Mouse (Mus musculus): ENCODE data around the gene Csf1. TPM values are rescaled to one million over a fixed set of nuclear protein-coding genes. Genes with fewer than 3 reads are reported as not detected.

Csf1 gene
- total and polyA plus RNA-seq, 3 experiments: 0.12 to 0.19 TPM; not detected in 1

DNA sequence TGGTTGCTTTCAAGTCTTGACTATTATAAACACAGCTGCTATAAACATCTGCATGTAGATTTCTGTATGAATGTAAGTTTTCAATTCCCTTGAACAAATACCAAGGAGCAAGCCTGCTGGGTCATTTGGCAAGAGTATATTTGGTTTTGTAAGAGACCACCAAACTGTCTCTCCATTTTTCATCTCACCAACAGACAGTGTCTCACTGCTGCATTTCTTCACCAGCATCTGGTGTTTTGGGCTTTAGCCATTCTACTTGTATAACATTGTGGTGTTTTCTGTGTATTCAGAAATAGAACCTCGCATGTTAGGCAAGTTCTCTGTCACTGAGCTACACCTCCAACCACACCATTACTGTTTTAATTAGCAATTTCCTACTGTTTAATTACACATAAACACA lies 46.6 kb upstream of the Csf1 start:
- TF ChIP-seq USF1 (IDR thresholded peaks at IDR 0.05; ENCODE audit: low read depth, low read length) (no peak), MAX (IDR thresholded peaks at IDR 0.05; ENCODE audit: low read length) (no peak), MAFK (IDR thresholded peaks at IDR 0.05; ENCODE audit: borderline replicate concordance, low read depth, low read length) (no peak), SMC3 (IDR thresholded peaks at IDR 0.05; ENCODE audit: low read depth, low read length) (no peak), MXI1 (IDR thresholded peaks at IDR 0.05; ENCODE audit: low read depth, low read length) (no peak)
- Histone ChIP-seq H3K4me1 (ENCODE audit: control insufficient read depth in 1 of 2, insufficient read depth in 2 of 2, low read length in 2 of 2) (peaks cover 9 to 17% of the 10 kb centered on the region in 2 experiments; a peak in 3 of 4 replicates), H3K9ac (ENCODE audit: control insufficient read depth, low read depth, low read length, poor library complexity, severe bottlenecking) (no peak overlapping the region), H3K27ac (ENCODE audit: control insufficient read depth, low read depth, low read length) (no peak overlapping the region), H3K9me3 (replicated peaks; ENCODE audit: insufficient read depth, low read length) (no peaks in the 10 kb centered on the region), H3K79me2 (ENCODE audit: control insufficient read depth, insufficient read depth, low read length, poor library complexity) (no peaks in the 10 kb centered on the region), H3K36me3 (ENCODE audit: control insufficient read depth in 1 of 2, insufficient read depth in 2 of 2, low read length in 2 of 2) (peaks cover 0 to 17% of the 10 kb centered on the region in 2 experiments; a peak in 2 of 4 replicates), H3K4me3 (ENCODE audit: control insufficient read depth in 1 of 2, insufficient read depth in 1 of 2, low read depth in 2 of 2, low read length in 2 of 2) (no peak overlapping the region), H3K27me3 (ENCODE audit: control insufficient read depth in 1 of 2, insufficient read depth in 2 of 2, low read length in 2 of 2) (peaks cover 7 to 12% of the 10 kb centered on the region in 2 experiments)
- DNase-seq (ENCODE audit: low read depth, low spot score): no peak

GRCm38 (mm10) chr3:107804799-107805198 lies 44.5 kb upstream of the Csf1 start:
- no peak overlapping the region for H3K4me3 ChIP-seq (ENCODE audit: control insufficient read depth in 1 of 2, insufficient read depth in 1 of 2, low read depth in 2 of 2, low read length in 2 of 2)
- TF ChIP-seq SMC3 (IDR thresholded peaks at IDR 0.05; ENCODE audit: low read depth, low read length) (no peak), ZC3H11A (IDR thresholded peaks at IDR 0.05; ENCODE audit: low read depth, low read length) (no peak), RCOR1 (IDR thresholded peaks at IDR 0.05; ENCODE audit: low read depth, low read length) (no peak), MAZ (IDR thresholded peaks at IDR 0.05; ENCODE audit: low read depth, low read length) (no peak), HCFC1 (IDR thresholded peaks at IDR 0.05; ENCODE audit: low read depth, low read length) (no peak), GABPA (IDR thresholded peaks at IDR 0.05; ENCODE audit: low read depth, low read length) (no peak), ZMIZ1 (IDR thresholded peaks at IDR 0.05; ENCODE audit: low read depth, low read length) (no peak), MYB (IDR thresholded peaks at IDR 0.05; ENCODE audit: low read depth, low read length) (no peak), ZNF384 (IDR thresholded peaks at IDR 0.05; ENCODE audit: low read depth, low read length) (no peak), TCF12 (IDR thresholded peaks at IDR 0.05; ENCODE audit: low read depth, low read length) (no peak), UBTF (IDR thresholded peaks at IDR 0.05; ENCODE audit: borderline replicate concordance, insufficient read depth, low read depth, low read length) (no peak), MEF2A (IDR thresholded peaks at IDR 0.05; ENCODE audit: extremely low read depth, insufficient replicate concordance, low read depth, low read length, poor library complexity, severe bottlenecking) (no peak)
- no peak overlapping the region for H3K27ac ChIP-seq (ENCODE audit: control insufficient read depth, low read depth, low read length)
- peaks cover 0 to 1% of the 10 kb centered on the region in 2 experiments; a peak in 2 of 4 replicates for H3K36me3 ChIP-seq (ENCODE audit: control insufficient read depth in 1 of 2, insufficient read depth in 2 of 2, low read length in 2 of 2)
- no peaks in the 10 kb centered on the region for H3K9me3 ChIP-seq (replicated peaks; ENCODE audit: insufficient read depth, low read length)
- H3K79me2 ChIP-seq (ENCODE audit: control insufficient read depth, insufficient read depth, low read length, poor library complexity): no peaks in the 10 kb centered on the region
- peaks cover 0 to 4% of the 10 kb centered on the region in 2 experiments; a peak in 2 of 4 replicates for H3K4me1 ChIP-seq (ENCODE audit: control insufficient read depth in 1 of 2, insufficient read depth in 2 of 2, low read length in 2 of 2)
- peaks cover 15 to 16% of the 10 kb centered on the region in 2 experiments for H3K27me3 ChIP-seq (ENCODE audit: control insufficient read depth in 1 of 2, insufficient read depth in 2 of 2, low read length in 2 of 2)
- H3K9ac ChIP-seq (ENCODE audit: control insufficient read depth, low read depth, low read length, poor library complexity, severe bottlenecking): no peak overlapping the region
- no peak for DNase-seq (ENCODE audit: low read depth, low spot score)

Measured in MEL (cell line).